Mouse (Mus musculus): ENCODE data around the gene Znfx1. TPM values are rescaled to one million over a fixed set of nuclear protein-coding genes. Genes with fewer than 3 reads are reported as not detected.

Znfx1 gene
- polyA plus RNA-seq (2012; rRNA removed) = 7.7 and 7.8 TPM in 2 replicates
- polyA plus RNA-seq (2014; fragmentation: Nextera tagmentation; extraction: Ambion mirVana) = 6.7 and 8.2 TPM in 2 replicates

- Histone ChIP-seq H3K36me3 (replicated peaks; ENCODE audit: control insufficient read depth, insufficient read depth, low read depth) (peaks cover 31% of the 10 kb centered on the region), H3K9ac (replicated peaks) (peak within 1 kb of the TSS; percentile 94), H3K4me1 (replicated peaks; ENCODE audit: control insufficient read depth in 2 of 2, insufficient read depth in 2 of 2, low read length in 1 of 2) (peaks cover 14 to 23% of the 10 kb centered on the region in 2 experiments), H3K27ac (peak within 1 kb of the TSS; percentile 82), H3K9me3 (ENCODE audit: control insufficient read depth, low read length) (no peaks in the 10 kb centered on the region), H3K4me3 (ENCODE audit: insufficient read depth in 1 of 2, low read depth in 2 of 2, low read length in 2 of 2) (peak within 1 kb of the TSS; percentile 70 to 98), H3K4me2 (ENCODE audit: low read depth) (peak within 1 kb of the TSS; percentile 93), H3K27me3 (ENCODE audit: control insufficient read depth, insufficient read depth, low read length) (no peaks in the 10 kb centered on the region)
- peak; percentile 23; the same call in 1 of the 2 replicates for TF ChIP-seq EP300 (IDR thresholded peaks at IDR 0.05; ENCODE audit: low read depth)
- TF ChIP-seq CTCF (IDR thresholded peaks at IDR 0.05; ENCODE audit: low read depth) = peak; percentile 34
- under 1% methylated on average over 57 of the region's 57 CpGs for WGBS (ENCODE audit: insufficient replicate concordance)
- DNase-seq (ENCODE audit: low read depth in 3 of 3, low spot score in 3 of 3) = peak; percentile 89 to 91 (median 90)
- ATAC-seq (ENCODE audit: insufficient read depth) = peak; percentile 86
Measured at GRCm38 (mm10) chr2:167062965-167063880, at the start of gene Znfx1. TSS of gene Znfx1 (minus strand) at chr2:167063015.

GRCm38 (mm10) chr2:167112259-167112658 is 49.4 kb upstream of the Znfx1 start:
- DNase-seq (ENCODE audit: low read depth in 3 of 3, low spot score in 3 of 3) (no peak), ATAC-seq (ENCODE audit: insufficient read depth) (no peak)
- H3K36me3 ChIP-seq (replicated peaks; ENCODE audit: control insufficient read depth, insufficient read depth, low read depth) = no peaks in the 10 kb centered on the region
- no peak overlapping the region for H3K27ac ChIP-seq
- no peaks in the 10 kb centered on the region for H3K9me3 ChIP-seq (ENCODE audit: control insufficient read depth, low read length)
- TF ChIP-seq EP300 (IDR thresholded peaks at IDR 0.05; ENCODE audit: low read depth) (no peak), CTCF (IDR thresholded peaks at IDR 0.05; ENCODE audit: low read depth) (no peak)
- no peak overlapping the region for H3K9ac ChIP-seq (replicated peaks)
- no peaks in the 10 kb centered on the region for H3K27me3 ChIP-seq (ENCODE audit: control insufficient read depth, insufficient read depth, low read length)
- no peaks in the 10 kb centered on the region for H3K4me1 ChIP-seq (replicated peaks; ENCODE audit: control insufficient read depth in 2 of 2, insufficient read depth in 2 of 2, low read length in 1 of 2)
- no peak overlapping the region for H3K4me2 ChIP-seq (ENCODE audit: low read depth)
- 53% methylated on average over 7 of the region's 7 CpGs for WGBS (ENCODE audit: insufficient replicate concordance)
- no peak overlapping the region for H3K4me3 ChIP-seq (ENCODE audit: insufficient read depth in 1 of 2, low read depth in 2 of 2, low read length in 2 of 2)

GRCm38 (mm10) chr2:167109506-167109905 is 46.7 kb upstream of the Znfx1 start:
- ATAC-seq (ENCODE audit: insufficient read depth) (no peak), DNase-seq (ENCODE audit: low read depth in 3 of 3, low spot score in 3 of 3) (no peak)
- no peaks in the 10 kb centered on the region for H3K27me3 ChIP-seq (ENCODE audit: control insufficient read depth, insufficient read depth, low read length)
- H3K27ac ChIP-seq = no peak overlapping the region
- no peaks in the 10 kb centered on the region for H3K9me3 ChIP-seq (ENCODE audit: control insufficient read depth, low read length)
- no peak for TF ChIP-seq CTCF (IDR thresholded peaks at IDR 0.05; ENCODE audit: low read depth)
- no peak for TF ChIP-seq EP300 (IDR thresholded peaks at IDR 0.05; ENCODE audit: low read depth)
- 67% methylated on average over 8 of the region's 8 CpGs for WGBS (ENCODE audit: insufficient replicate concordance)
- H3K4me3 ChIP-seq (ENCODE audit: insufficient read depth in 1 of 2, low read depth in 2 of 2, low read length in 2 of 2) = no peak overlapping the region
- H3K4me1 ChIP-seq (replicated peaks; ENCODE audit: control insufficient read depth in 2 of 2, insufficient read depth in 2 of 2, low read length in 1 of 2) = no peaks in the 10 kb centered on the region
- no peak overlapping the region for H3K4me2 ChIP-seq (ENCODE audit: low read depth)
- H3K9ac ChIP-seq (replicated peaks) = no peak overlapping the region
- H3K36me3 ChIP-seq (replicated peaks; ENCODE audit: control insufficient read depth, insufficient read depth, low read depth) = no peaks in the 10 kb centered on the region

- no peaks in the 10 kb centered on the region for H3K4me1 ChIP-seq (replicated peaks; ENCODE audit: control insufficient read depth in 2 of 2, insufficient read depth in 2 of 2, low read length in 1 of 2)
- TF ChIP-seq EP300 (IDR thresholded peaks at IDR 0.05; ENCODE audit: low read depth) (no peak), CTCF (IDR thresholded peaks at IDR 0.05; ENCODE audit: low read depth) (no peak)
- ATAC-seq (ENCODE audit: insufficient read depth) (no peak), DNase-seq (ENCODE audit: low read depth in 3 of 3, low spot score in 3 of 3) (no peak)
- no peak overlapping the region for H3K4me3 ChIP-seq (ENCODE audit: insufficient read depth in 1 of 2, low read depth in 2 of 2, low read length in 2 of 2)
- H3K27me3 ChIP-seq (ENCODE audit: control insufficient read depth, insufficient read depth, low read length) = no peaks in the 10 kb centered on the region
- H3K4me2 ChIP-seq (ENCODE audit: low read depth) = no peak overlapping the region
- no peak overlapping the region for H3K9ac ChIP-seq (replicated peaks)
- H3K9me3 ChIP-seq (ENCODE audit: control insufficient read depth, low read length) = no peaks in the 10 kb centered on the region
- H3K27ac ChIP-seq = no peak overlapping the region
- WGBS (ENCODE audit: insufficient replicate concordance) = 73% methylated on average over 7 of the region's 7 CpGs
- no peaks in the 10 kb centered on the region for H3K36me3 ChIP-seq (replicated peaks; ENCODE audit: control insufficient read depth, insufficient read depth, low read depth)
Measured at GRCm38 (mm10) chr2:167103546-167103945, 40.7 kb upstream of the Znfx1 start.

Measured in liver, embryonic 14.5 days (tissue).